Comparison of ENCODE assay signal across 30 mouse cellular contexts in the genomic region with DNA sequence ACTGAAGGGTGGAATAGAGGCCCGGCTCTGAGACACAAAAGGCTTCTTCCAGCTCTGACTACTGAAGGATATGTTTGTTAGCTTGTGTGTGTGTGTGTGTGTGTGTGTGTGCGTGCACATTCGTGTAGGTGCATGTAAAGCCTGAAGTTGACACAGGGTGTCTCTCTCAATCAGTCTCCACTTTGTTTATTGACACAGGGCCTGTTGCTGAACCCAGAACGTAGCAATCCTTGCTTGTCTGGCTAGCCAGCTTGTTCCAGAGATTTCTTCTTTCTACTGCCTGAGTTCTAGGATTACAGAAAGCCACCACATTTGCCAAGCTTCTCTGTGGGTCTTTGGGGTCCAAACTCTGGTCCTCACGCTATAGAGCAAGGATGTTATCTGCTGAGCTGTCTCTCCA. TPM values are rescaled to one million over a fixed set of nuclear protein-coding genes. Genes with fewer than 3 reads are reported as not detected.
DNase-seq lines count a peak whose midpoint lies in the region; ATAC-seq and TF ChIP-seq lines count a peak whose summit lies in the region.
"Had no signal": no experiment of that assay in that cellular context is flagged by ENCODE, and none has a peak within 500 bp of the region (broad histone marks: within the 10 kb centered on the region; RNA-seq: fewer than 3 reads in every experiment).

No protein-coding gene starts in this region.

- no peak overlapping the region for H3K9ac ChIP-seq in kidney, postnatal 0 days (ENCODE audit: low read depth, low read length)
- H3K9ac ChIP-seq in midbrain, embryonic 12.5 days (replicated peaks) = no peak overlapping the region
- H3K9ac ChIP-seq in midbrain, embryonic 16.5 days (ENCODE audit: low read depth, low read length) = no peak overlapping the region
- H3K9ac ChIP-seq: heart, embryonic 15.5 days; hindbrain, embryonic 12.5 days; limb, embryonic 13.5 days; liver, embryonic 14.5 days; lung, embryonic 14.5 days; neural tube, embryonic 12.5 days had no signal

- TF ChIP-seq CTCF in kidney, postnatal 0 days (IDR thresholded peaks at IDR 0.05; ENCODE audit: low read depth) = 0 out of 2 replicates have a peak, but pooled peaks have one; percentile 2

- no peaks in the 10 kb centered on the region for H3K9me3 ChIP-seq in kidney, postnatal 0 days (replicated peaks; ENCODE audit: low read length)
- peaks cover 9% of the 10 kb centered on the region for H3K9me3 ChIP-seq in midbrain, embryonic 12.5 days
- H3K9me3 ChIP-seq in midbrain, embryonic 16.5 days (replicated peaks; ENCODE audit: control insufficient read depth, low read length, poor library complexity, severe bottlenecking) = no peaks in the 10 kb centered on the region
- H3K9me3 ChIP-seq: heart, embryonic 10.5 days; heart, embryonic 15.5 days; hindbrain, embryonic 12.5 days; limb, embryonic 13.5 days had no signal

- H3K36me3 ChIP-seq in kidney, postnatal 0 days (ENCODE audit: insufficient read depth, low read length) = no peaks in the 10 kb centered on the region
- no peaks in the 10 kb centered on the region for H3K36me3 ChIP-seq in midbrain, embryonic 12.5 days
- H3K36me3 ChIP-seq in midbrain, embryonic 16.5 days (ENCODE audit: control insufficient read depth, insufficient read depth, low read length) = no peaks in the 10 kb centered on the region
- H3K36me3 ChIP-seq: heart, embryonic 10.5 days; heart, embryonic 15.5 days; hindbrain, embryonic 12.5 days; limb, embryonic 13.5 days; neural tube, embryonic 12.5 days had no signal

- DNase-seq in embryo, embryonic 10.5 days (ENCODE audit: low spot score) = peak; percentile 23
- DNase-seq in embryo, embryonic 9.5 days (ENCODE audit: extremely low spot score) = no peak
- DNase-seq in kidney, postnatal 0 days (ENCODE audit: low spot score) = no peak
- DNase-seq in kidney, postnatal 4 days = no peak
- no peak for DNase-seq in left cerebral cortex, adult 11 months (ENCODE audit: low spot score)
- DNase-seq: adrenal gland, adult 8-10 months; cerebellum, adult 18-20 months; cerebellum, postnatal 25 days; gastrocnemius, postnatal 25 days; heart, adult 11 months; kidney, adult 11 months; kidney, postnatal 25 days; lung, embryonic 14.5 days; lung, postnatal 14 days; right cerebral cortex, adult 18-20 months; spleen, adult 18-20 months; thymus, postnatal 14 days had no signal

- H3K4me2 ChIP-seq in kidney, postnatal 0 days (ENCODE audit: low read length) = no peak overlapping the region
- H3K4me2 ChIP-seq in midbrain, embryonic 12.5 days (replicated peaks) = 0 out of 2 replicates have a peak overlapping the region, but pooled peaks have one; percentile 43
- no peak overlapping the region for H3K4me2 ChIP-seq in midbrain, embryonic 16.5 days (ENCODE audit: low read length)
- H3K4me2 ChIP-seq: heart, embryonic 15.5 days; hindbrain, embryonic 12.5 days; neural tube, embryonic 12.5 days had no signal

- WGBS in kidney, postnatal 0 days = 73% methylated on average over 5 of the region's 5 CpGs
- 27% methylated on average over 5 of the region's 5 CpGs for WGBS in midbrain, embryonic 12.5 days
- WGBS in midbrain, embryonic 16.5 days = 32% methylated on average over 5 of the region's 5 CpGs

- no peak overlapping the region for H3K27ac ChIP-seq in kidney, postnatal 0 days
- H3K27ac ChIP-seq in midbrain, embryonic 12.5 days (replicated peaks) = no peak overlapping the region
- no peak overlapping the region for H3K27ac ChIP-seq in midbrain, embryonic 16.5 days (ENCODE audit: low read length)
- H3K27ac ChIP-seq: heart, embryonic 10.5 days; heart, embryonic 15.5 days; hindbrain, embryonic 12.5 days; layer of hippocampus, adult 2 months; limb, embryonic 13.5 days; liver, embryonic 14.5 days; neural tube, embryonic 12.5 days had no signal

- H3K4me1 ChIP-seq in kidney, postnatal 0 days (replicated peaks; ENCODE audit: insufficient read depth, low read length) = no peaks in the 10 kb centered on the region
- H3K4me1 ChIP-seq in midbrain, embryonic 12.5 days = peaks cover 13% of the 10 kb centered on the region; the same call in 1 of the 2 replicates
- peaks cover 2% of the 10 kb centered on the region; the same call in 1 of the 2 replicates for H3K4me1 ChIP-seq in midbrain, embryonic 16.5 days (ENCODE audit: control insufficient read depth, insufficient read depth, low read length)
- H3K4me1 ChIP-seq: heart, embryonic 10.5 days; heart, embryonic 15.5 days; hindbrain, embryonic 12.5 days; limb, embryonic 13.5 days; neural tube, embryonic 12.5 days had no signal

- H3K4me3 ChIP-seq in kidney, postnatal 0 days (replicated peaks; ENCODE audit: low read depth, low read length) = no peak overlapping the region
- no peak overlapping the region for H3K4me3 ChIP-seq in midbrain, embryonic 12.5 days
- no peak overlapping the region for H3K4me3 ChIP-seq in midbrain, embryonic 16.5 days (ENCODE audit: low read depth, low read length)
- H3K4me3 ChIP-seq: erythroblast, embryonic 14.5 days; heart, embryonic 10.5 days; heart, embryonic 15.5 days; hindbrain, embryonic 12.5 days; layer of hippocampus, adult 2 months; limb, embryonic 13.5 days; myocyte; neural tube, embryonic 12.5 days had no signal

- no peak for ATAC-seq in kidney, postnatal 0 days (replicated peaks; ENCODE audit: low FRiP score, low read depth)
- no peak for ATAC-seq in midbrain, embryonic 12.5 days (ENCODE audit: low FRiP score, low read depth)
- ATAC-seq in midbrain, embryonic 16.5 days = no peak
- ATAC-seq: CD4-positive, CD25-positive, alpha-beta regulatory T cell, adult 4 months; inflammation-experienced regulatory T-cells, adult 6 months had no signal

- H3K27me3 ChIP-seq in kidney, postnatal 0 days (ENCODE audit: insufficient read depth, low read length) = no peaks in the 10 kb centered on the region
- H3K27me3 ChIP-seq in midbrain, embryonic 12.5 days = peaks cover 13% of the 10 kb centered on the region; the same call in 1 of the 2 replicates
- no peaks in the 10 kb centered on the region for H3K27me3 ChIP-seq in midbrain, embryonic 16.5 days (ENCODE audit: control insufficient read depth, insufficient read depth, low read depth, low read length)
- H3K27me3 ChIP-seq: heart, embryonic 15.5 days; hindbrain, embryonic 12.5 days; limb, embryonic 13.5 days; neural tube, embryonic 12.5 days had no signal

RNA-seq across cellular contexts. Expression of gene N4bp1, which starts 49.8 kb away (rescaled TPM):
- polyA plus RNA-seq in kidney, postnatal 0 days (2015; fragmentation: Nextera tagmentation; extraction: Ambion mirVana) = 5.6 and 6.3 TPM in 2 replicates
- polyA plus RNA-seq in midbrain, embryonic 12.5 days (2016; fragmentation: Nextera tagmentation; extraction: Ambion mirVana) = 13.2 TPM in 2 replicates
- polyA plus RNA-seq in midbrain, embryonic 16.5 days (2015; fragmentation: Nextera tagmentation; extraction: Ambion mirVana) = 9.2 and 11.4 TPM in 2 replicates
